Comparison of ENCODE assay signal across 12 mouse cellular contexts in genomic region chr6:125320323-125320722, GRCm38 (mm10). TPM values are rescaled to one million over a fixed set of nuclear protein-coding genes. Genes with fewer than 3 reads are reported as not detected.
A peak's percentile ranks its signal among the peaks of the same experiment; 100 is the strongest.
DNase-seq lines count a peak whose midpoint lies in the region; ATAC-seq lines count a peak whose summit lies in the region.
"Had no signal": no experiment of that assay in that cellular context is flagged by ENCODE, and none has a peak within 500 bp of the region (broad histone marks: within the 10 kb centered on the region; RNA-seq: fewer than 3 reads in every experiment).

Gene Scnn1a (plus strand): TSS chr6:125320659.

- H3K4me1 ChIP-seq in intestine, embryonic 15.5 days (replicated peaks), result peaks cover 8% of the 10 kb centered on the region; the same call in 1 of the 2 replicates
- H3K4me1 ChIP-seq in intestine, embryonic 16.5 days (ENCODE audit: control insufficient read depth, insufficient read depth, low read length), result peaks cover 7% of the 10 kb centered on the region; the same call in 1 of the 2 replicates
- no peaks in the 10 kb centered on the region for H3K4me1 ChIP-seq in embryonic facial prominence, embryonic 14.5 days (ENCODE audit: control insufficient read depth, insufficient read depth, low read length)

- 87% methylated on average over 1 of the region's 1 CpGs for WGBS in intestine, embryonic 15.5 days
- WGBS in intestine, embryonic 16.5 days, result 90% methylated on average over 1 of the region's 1 CpGs
- 76% methylated on average over 1 of the region's 1 CpGs for WGBS in embryonic facial prominence, embryonic 14.5 days

- H3K9ac ChIP-seq in intestine, embryonic 15.5 days, result no peak within 1 kb of the TSS
- H3K9ac ChIP-seq in intestine, embryonic 16.5 days (ENCODE audit: low read depth, low read length), result no peak within 1 kb of the TSS
- no peak within 1 kb of the TSS for H3K9ac ChIP-seq in embryonic facial prominence, embryonic 14.5 days (ENCODE audit: low read depth, low read length)
- H3K9ac ChIP-seq: hindbrain, embryonic 15.5 days had no signal

- H3K4me3 ChIP-seq in intestine, embryonic 15.5 days (replicated peaks), result no peak within 1 kb of the TSS
- no peak within 1 kb of the TSS for H3K4me3 ChIP-seq in intestine, embryonic 16.5 days (ENCODE audit: low read length)
- H3K4me3 ChIP-seq in embryonic facial prominence, embryonic 14.5 days (ENCODE audit: low read depth, low read length), result no peak within 1 kb of the TSS
- H3K4me3 ChIP-seq: hindbrain, embryonic 15.5 days had no signal

- 0 out of 2 replicates have a peak within 1 kb of the TSS, but pooled peaks have one; percentile 6 for H3K27ac ChIP-seq in intestine, embryonic 15.5 days
- H3K27ac ChIP-seq in intestine, embryonic 16.5 days (ENCODE audit: low read length), result no peak within 1 kb of the TSS
- H3K27ac ChIP-seq in embryonic facial prominence, embryonic 14.5 days (replicated peaks; ENCODE audit: low read depth, low read length), result no peak within 1 kb of the TSS
- H3K27ac ChIP-seq: hindbrain, embryonic 15.5 days had no signal

- H3K36me3 ChIP-seq in intestine, embryonic 15.5 days, result no peaks in the 10 kb centered on the region
- no peaks in the 10 kb centered on the region for H3K36me3 ChIP-seq in intestine, embryonic 16.5 days (ENCODE audit: control insufficient read depth, insufficient read depth, low read length)
- no peaks in the 10 kb centered on the region for H3K36me3 ChIP-seq in embryonic facial prominence, embryonic 14.5 days (ENCODE audit: control insufficient read depth, insufficient read depth, low read length)
- H3K36me3 ChIP-seq: hindbrain, embryonic 15.5 days had no signal

- H3K27me3 ChIP-seq in intestine, embryonic 15.5 days (replicated peaks), result peaks cover 20% of the 10 kb centered on the region
- peaks cover 16% of the 10 kb centered on the region; the same call in 1 of the 2 replicates for H3K27me3 ChIP-seq in intestine, embryonic 16.5 days (replicated peaks; ENCODE audit: control insufficient read depth, insufficient read depth, low read length)
- peaks cover 27% of the 10 kb centered on the region for H3K27me3 ChIP-seq in embryonic facial prominence, embryonic 14.5 days (replicated peaks; ENCODE audit: control insufficient read depth, insufficient read depth, low read length)

- ATAC-seq in intestine, embryonic 15.5 days, result no peak
- no peak for ATAC-seq in intestine, embryonic 16.5 days
- ATAC-seq in embryonic facial prominence, embryonic 14.5 days (ENCODE audit: low read depth), result no peak

- 0 out of 2 replicates have a peak within 1 kb of the TSS, but pooled peaks have one; percentile 16 for H3K4me2 ChIP-seq in intestine, embryonic 15.5 days (replicated peaks)
- H3K4me2 ChIP-seq in intestine, embryonic 16.5 days (ENCODE audit: low read depth, low read length), result no peak within 1 kb of the TSS
- peak within 1 kb of the TSS; percentile 5; the same call in 1 of the 2 replicates for H3K4me2 ChIP-seq in embryonic facial prominence, embryonic 14.5 days (ENCODE audit: low read depth, low read length)
- H3K4me2 ChIP-seq: hindbrain, embryonic 15.5 days had no signal

- no peak for DNase-seq in embryonic facial prominence, embryonic 14.5 days (ENCODE audit: low spot score)
- peak; percentile 69 for DNase-seq in kidney, postnatal 14 days
- DNase-seq in lung, postnatal 14 days, result peak; percentile 62
- no peak for DNase-seq in B cell, adult 2 months
- DNase-seq in adrenal gland, adult 8-10 months, result no peak
- no peak for DNase-seq in retina, postnatal 1 day
- DNase-seq: cerebellum, adult 9-10 months; right cerebral cortex, postnatal 14 days; thymus, postnatal 14 days had no signal

- H3K9me3 ChIP-seq in intestine, embryonic 15.5 days, result no peaks in the 10 kb centered on the region
- no peaks in the 10 kb centered on the region for H3K9me3 ChIP-seq in intestine, embryonic 16.5 days (ENCODE audit: control insufficient read depth, low read length)
- H3K9me3 ChIP-seq in embryonic facial prominence, embryonic 14.5 days (ENCODE audit: control insufficient read depth, low read length), result no peaks in the 10 kb centered on the region
- H3K9me3 ChIP-seq: hindbrain, embryonic 15.5 days had no signal

RNA-seq across cellular contexts. Expression of gene Scnn1a, which starts in this region (rescaled TPM):
- polyA plus RNA-seq in intestine, embryonic 15.5 days (2015; fragmentation: Nextera tagmentation; extraction: Ambion mirVana), result 2.6 and 3.3 TPM in 2 replicates
- polyA plus RNA-seq in intestine, embryonic 16.5 days (2015; fragmentation: Nextera tagmentation; extraction: Ambion mirVana), result 5.0 and 7.6 TPM in 2 replicates
- 1.5 and 3.2 TPM in 2 replicates for polyA plus RNA-seq in embryonic facial prominence, embryonic 14.5 days (2014; fragmentation: Nextera tagmentation; extraction: Ambion mirVana)
- 1 to 10 TPM; 1.4 to 3.4 (median 2.2) TPM for total RNA-seq in adrenal gland, adult 8-10 months (2022)

Comparison
In these comparisons a context has a peak if more than half of its experiments do, and no peak if none do; other contexts are left out.
1. DNase-seq: peak in kidney, postnatal 14 days (single experiment) and lung, postnatal 14 days (single experiment); none in embryonic facial prominence, embryonic 14.5 days (single experiment), B cell, adult 2 months (0 of 2), adrenal gland, adult 8-10 months (single experiment) and retina, postnatal 1 day (single experiment).